Mouse (Mus musculus) embryonic fibroblast, embryonic 13.5 days (primary cell): ENCODE measurements at regions not wholly inside any gene's neighbourhood (a gene's known extent, or its start where the extent isn't known, plus 50 kb on each side); places are given as distances from the start of the nearest gene placed in this dataset.

Experiments
- CTCF ChIP-seq: IDR thresholded peaks from 2 replicates; pipeline ENCODE4 v1.5.1; 2011; ENCODE audit warnings: mild to moderate bottlenecking, control low read depth, low read length, moderate library complexity, borderline replicate concordance; ENCODE audit not compliant: insufficient read depth
- POLR2A ChIP-seq: IDR thresholded peaks from 2 replicates; pipeline ENCODE4 v1.6.1; 2011; ENCODE audit warnings: low read depth, mild to moderate bottlenecking, control low read depth, low read length, moderate library complexity

DNA sequence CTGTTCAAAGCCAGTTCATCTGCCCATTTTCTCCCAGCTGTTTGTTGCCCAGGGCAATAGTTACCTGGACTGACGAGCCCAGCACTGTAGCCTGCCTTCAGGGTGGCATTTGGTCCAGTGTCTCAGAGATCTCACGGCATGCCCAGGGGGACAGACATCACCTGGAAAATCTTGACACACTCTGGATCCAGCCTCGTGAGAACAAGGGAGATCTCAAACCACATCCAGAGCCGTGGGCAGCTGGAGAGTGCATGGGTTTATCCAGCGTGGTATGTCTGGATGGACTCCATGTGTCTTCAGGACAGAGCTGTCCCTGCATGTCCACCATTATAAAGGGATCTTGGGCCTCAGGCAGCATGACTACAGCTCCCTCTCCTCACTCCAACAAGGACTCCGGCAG lies 116.6 kb upstream of the Zdhhc25 start:
- TF ChIP-seq CTCF (no peak), POLR2A (no peak)
